Mouse (Mus musculus): ENCODE measurements around the gene Trim14. TPM values are rescaled to one million over a fixed set of nuclear protein-coding genes. Genes with fewer than 3 reads are reported as not detected.
A peak's percentile ranks its signal among the peaks of the same experiment; 100 is the strongest.
"Not testable (repeated sequence)": the region's sequence is repeated elsewhere in the genome, so short reads cannot be mapped to it uniquely, and the experiment has no call there.

Trim14 gene
- total RNA-seq (2021) = 1 to 10 TPM in 1 of 2 experiments, under 1 TPM in 1; 0.76 to 1.3 TPM

DNA sequence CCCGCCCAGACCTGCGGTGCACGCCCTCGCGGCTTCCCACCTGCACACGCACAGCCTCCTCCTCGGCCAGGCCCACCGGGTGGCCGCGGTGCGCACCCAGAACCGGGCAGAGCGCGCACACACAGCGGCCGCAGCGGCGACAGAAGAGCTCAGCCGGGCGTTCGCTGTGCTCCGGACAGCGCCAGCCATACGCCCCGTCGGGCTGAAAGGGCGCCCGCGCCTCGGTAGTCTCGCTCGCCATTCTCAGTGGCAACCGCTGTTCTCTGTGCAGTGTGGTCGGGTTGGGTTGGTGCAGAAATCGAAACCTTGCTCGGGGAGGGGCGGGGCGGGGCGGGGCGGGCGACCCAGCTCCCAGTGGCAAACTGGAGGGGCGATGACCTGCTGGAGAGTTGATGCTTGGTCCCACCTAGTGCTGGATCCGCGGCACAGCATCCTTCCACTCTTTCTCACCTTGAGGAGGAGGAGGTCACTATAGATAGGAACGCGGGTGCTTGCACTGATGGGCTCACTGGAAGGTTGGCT lies at the start of gene Trim14:
Trim14 (minus strand) TSS at position 302 of the 522 bp plus-strand sequence.
- DNase-seq = peak; percentile 39

DNA sequence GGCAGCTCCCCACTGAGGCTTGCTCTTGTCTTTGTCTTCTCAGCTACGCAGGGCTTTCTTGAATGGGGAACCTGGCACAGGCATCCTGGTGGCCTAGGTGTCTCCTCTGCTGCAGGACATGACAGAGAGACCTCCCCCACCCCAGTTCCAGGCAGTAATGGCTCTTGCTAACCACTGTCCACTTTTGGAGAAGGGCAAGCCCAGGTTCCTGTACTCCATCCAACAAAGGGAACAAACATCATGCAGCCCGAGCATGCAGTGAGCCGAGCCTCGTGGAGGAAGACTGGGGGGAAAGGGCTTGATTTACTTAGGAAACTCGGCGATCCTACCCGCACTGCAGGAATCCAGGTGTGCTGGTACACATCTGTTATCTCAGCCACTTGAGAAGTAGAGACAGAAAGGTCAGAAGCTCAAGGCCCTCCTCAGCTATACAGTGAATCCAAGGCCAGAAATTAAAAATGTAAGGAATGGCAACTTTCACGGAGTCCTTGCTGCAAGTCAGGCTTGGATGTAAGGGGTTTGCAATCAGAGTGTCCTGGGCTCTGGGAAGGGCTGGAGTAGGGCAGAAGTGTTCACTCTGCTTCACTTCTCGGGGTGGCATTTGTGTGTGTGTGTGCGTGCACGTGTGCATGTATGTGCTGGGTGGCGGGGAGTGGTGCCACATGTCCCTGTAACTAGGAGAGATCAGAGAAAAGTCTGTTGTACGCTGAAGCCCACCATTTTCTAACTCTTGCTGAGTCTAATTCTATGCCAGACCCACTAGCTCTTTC lies 49.3 kb upstream of the Trim14 start:
- peak; percentile 3 for DNase-seq

DNA sequence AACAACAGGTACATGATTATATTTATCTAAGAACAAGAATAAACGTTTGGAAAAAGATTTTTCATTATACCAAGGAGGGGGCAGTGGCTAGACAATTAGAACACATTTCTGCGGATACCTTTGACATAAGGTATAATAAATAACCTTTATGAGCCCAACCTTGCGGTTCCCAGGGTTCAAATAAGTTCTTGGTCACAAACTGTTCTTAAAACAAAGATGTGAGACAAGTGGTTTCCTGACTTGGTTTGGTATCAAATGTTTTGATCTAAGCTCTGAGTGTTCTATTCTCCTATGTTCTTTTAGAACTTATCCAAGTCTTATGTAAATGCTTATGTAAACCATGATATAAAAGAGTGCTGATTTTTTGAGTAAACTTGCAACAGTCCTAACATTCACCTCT lies 48.6 kb upstream of the Trim14 start:
- DNase-seq = not testable (repeated sequence)

DNA sequence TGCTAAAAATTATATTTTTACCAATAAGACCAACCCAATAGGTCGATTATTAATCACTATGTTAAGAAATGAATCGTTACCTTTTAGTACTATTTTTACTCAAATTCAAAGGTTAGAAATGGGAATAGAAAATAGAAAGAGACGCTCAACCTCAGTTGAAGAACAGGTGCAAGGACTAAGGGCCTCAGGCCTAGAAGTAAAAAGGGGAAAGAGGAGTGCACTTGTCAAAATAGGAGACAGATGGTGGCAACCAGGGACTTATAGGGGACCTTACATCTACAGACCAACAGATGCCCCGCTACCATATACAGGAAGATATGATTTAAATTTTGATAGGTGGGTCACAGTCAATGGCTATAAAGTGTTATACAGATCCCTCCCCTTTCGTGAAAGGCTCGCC lies 48.1 kb upstream of the Trim14 start:
- not testable (repeated sequence) for DNase-seq

DNA sequence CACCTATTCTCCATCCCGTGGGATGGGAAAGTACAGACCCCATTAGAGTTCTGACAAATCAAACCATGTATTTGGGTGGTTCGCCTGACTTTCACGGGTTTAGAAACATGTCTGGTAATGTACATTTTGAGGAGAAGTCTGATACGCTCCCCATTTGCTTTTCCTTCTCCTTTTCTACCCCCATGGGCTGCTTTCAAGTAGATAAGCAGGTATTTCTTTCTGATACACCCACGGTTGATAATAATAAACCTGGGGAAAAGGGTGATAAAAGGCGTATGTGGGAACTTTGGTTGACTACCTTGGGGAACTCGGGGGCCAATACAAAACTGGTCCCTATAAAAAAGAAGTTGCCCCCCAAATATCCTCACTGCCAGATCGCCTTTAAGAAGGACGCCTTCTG lies 46.1 kb upstream of the Trim14 start:
- DNase-seq = not testable (repeated sequence)

DNA sequence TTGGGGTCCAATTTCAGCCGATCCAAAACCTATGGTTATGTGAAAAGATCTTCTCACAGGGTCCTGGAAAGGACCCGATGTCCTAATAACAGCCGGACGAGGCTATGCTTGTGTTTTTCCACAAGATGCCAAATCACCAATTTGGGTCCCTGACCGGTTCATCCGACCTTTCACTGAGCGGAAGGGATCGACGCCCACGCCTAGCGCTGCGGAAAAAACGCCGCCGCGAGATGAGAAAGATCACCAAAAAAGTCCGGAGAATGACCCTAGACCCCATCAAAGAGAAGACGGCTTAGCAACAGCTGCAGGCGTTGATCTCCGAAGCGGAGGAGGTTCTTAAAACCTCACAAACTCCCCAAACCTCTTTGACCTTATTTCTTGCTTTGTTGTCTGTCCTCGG lies 45.6 kb upstream of the Trim14 start:
- not testable (repeated sequence) for DNase-seq

DNA sequence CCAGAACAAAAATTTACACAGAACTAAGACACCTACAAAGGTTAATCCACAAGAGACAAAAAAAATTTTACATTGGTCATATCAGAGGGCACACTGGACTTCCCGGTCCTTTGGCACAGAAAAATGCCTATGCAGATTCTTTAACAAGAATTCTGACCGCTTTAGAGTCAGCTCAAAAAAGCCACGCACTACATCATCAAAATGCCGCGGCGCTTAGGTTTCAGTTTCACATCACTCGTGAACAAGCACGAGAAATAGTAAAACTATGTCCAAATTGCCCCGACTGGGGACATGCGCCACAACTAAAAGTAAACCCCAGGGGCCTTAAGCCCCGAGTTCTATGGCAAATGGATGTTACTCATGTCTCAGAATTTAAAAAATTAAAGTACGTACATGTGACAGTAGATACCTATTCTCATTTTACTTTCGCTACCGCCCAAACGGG lies 44.9 kb upstream of the Trim14 start:
- peak; percentile 1 for DNase-seq

DNA sequence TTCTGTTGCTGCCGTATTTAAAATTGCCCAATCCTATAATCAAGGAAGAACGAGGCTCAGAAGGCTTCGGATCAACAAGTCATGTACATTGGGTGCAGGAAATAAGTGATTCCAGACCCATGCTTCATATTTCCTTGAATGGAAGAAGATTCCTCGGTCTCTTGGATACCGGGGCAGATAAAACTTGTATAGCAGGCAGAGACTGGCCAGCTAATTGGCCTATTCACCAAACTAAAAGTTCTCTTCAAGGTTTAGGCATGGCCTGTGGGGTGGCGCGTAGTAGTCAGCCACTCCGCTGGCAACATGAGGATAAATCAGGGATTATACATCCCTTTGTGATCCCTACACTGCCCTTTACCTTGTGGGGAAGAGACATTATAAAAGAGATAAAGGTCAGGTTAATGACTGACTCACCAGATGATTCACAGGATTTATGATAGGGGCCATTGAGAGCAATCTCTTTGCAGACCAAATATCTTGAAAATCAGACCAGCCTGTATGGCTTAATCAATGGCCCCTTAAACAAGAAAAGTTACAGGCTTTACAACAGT lies 42.9 kb upstream of the Trim14 start:
- not testable (repeated sequence) for DNase-seq

DNA sequence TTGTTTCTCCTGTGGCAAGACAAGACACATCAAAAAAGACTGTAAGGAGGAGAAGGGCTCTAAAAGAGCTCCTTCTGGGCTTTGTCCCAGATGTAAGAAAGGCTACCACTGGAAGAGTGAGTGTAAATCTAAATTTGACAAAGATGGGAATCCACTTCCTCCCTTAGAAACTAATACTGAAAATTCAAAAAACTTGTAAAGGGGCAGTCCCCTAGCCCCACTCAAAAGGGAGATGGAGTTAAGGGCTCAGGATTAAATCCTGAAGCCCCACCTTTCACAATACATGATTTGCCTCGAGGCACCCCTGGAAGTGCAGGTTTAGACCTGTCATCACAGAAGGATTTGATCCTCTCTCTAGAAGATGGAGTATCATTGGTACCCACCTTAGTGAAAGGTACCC lies 42.3 kb upstream of the Trim14 start:
- peak; percentile 1 for DNase-seq

DNA sequence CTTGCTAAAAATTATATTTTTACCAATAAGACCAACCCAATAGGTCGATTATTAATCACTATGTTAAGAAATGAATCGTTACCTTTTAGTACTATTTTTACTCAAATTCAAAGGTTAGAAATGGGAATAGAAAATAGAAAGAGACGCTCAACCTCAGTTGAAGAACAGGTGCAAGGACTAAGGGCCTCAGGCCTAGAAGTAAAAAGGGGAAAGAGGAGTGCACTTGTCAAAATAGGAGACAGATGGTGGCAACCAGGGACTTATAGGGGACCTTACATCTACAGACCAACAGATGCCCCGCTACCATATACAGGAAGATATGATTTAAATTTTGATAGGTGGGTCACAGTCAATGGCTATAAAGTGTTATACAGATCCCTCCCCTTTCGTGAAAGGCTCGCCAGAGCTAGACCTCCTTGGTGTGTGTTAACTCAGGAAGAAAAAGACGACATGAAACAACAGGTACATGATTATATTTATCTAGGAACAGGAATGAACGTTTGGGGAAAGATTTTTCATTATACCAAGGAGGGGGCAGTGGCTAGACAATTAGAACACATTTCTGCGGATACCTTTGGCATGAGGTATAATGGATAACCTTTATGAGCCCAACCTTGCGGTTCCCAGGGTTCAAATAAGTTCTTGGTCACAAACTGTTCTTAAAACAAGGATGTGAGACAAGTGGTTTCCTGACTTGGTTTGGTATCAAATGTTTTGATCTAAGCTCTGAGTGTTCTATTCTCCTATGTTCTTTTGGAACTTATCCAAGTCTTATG lies 39.8 kb upstream of the Trim14 start:
- not testable (repeated sequence) for DNase-seq

DNA sequence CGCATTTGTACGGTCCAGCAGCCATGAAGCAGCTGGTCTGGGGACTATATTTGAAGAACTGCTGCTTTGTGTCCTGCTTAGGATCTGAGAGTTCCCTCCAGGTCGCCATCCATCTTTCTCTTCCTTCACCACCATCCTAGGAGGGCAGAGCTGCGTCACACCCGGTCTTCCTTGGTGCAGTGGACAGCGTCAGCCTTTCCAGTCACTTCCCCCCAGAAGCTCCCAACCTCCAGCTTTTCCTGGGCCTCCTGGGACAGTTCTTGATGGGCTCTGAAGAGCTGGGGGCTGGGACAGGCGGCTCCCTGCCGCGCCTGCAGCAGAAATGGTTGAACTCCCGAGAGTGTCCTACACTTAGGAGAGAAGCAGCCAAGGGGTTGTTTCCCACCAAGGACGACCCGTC lies 38.9 kb upstream of the Trim14 start:
- DNase-seq = peak; percentile 3

DNA sequence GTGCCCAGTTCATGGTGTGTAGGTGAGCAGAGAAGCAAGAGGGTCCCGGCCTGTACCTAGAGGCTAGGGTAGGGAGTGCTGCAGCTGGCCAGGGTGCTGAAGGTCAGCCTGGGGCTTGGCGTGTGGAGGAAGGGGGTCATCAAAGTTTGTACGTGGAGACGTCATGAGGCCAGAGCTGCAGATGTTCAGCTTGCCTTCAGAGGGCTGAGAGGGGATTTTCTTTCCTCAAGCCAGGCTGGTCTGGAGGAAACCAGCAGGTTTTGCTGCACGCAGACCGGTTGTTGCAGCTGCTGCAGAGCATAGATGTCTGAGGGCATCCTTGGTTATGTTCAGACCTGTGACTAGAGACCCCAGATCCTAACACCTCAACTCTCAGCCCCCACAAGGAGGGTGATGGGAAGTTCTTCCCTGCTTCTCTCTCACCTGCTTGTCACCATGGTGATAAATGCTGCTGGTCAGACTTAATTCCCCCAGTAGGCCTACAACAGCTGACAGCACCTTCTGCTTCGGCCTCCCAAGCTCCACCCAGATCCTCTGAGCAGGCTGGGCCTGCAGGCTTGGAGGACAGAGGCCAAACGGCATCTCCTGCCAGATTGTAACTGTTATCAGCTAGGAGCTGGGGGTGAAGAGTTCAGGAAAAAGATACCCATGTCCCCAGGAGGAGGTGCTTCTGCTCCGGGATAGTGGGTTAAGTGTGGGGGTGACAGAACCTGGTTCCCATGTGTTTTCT lies 38.2 kb upstream of the Trim14 start:
- DNase-seq = peak; percentile 12

DNA sequence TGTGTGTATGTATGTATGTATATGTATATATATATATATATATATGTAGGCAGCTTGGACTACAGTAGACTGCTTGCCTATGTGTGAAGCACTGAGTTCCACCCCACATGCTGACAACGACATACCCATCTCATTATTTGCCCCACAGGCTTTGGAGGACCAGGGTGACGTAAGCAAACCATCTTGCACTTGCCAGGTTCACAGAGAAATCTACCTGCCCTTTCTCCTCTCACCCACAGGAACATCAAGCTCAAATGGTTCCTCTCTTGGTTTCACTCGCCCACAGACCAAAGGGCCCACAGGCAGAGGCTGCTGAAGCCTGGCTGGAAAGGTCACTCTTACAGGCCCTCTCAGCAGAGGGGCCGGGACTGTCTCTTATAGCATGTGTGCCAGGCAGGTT lies 36.7 kb upstream of the Trim14 start:
- no peak for DNase-seq

DNA sequence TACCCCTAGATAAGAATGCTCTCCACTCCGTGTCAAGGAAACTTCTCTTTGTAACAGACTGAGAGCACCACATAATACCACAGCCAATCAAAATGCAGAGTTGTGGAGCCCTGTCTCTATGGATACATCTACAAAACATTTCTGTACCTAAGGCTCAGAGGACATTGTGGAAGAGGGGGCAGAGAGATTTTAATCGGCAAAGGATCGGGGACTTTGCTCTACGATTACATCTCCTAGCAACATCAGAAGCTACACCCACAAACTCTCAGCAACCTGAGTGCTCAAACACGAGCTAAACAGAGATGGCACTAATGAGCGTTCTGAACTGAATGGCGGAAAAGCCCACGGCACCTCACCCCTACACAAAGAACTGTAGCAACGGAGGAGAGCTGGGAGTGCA lies 35.8 kb upstream of the Trim14 start:
- peak; percentile 1 for DNase-seq

DNA sequence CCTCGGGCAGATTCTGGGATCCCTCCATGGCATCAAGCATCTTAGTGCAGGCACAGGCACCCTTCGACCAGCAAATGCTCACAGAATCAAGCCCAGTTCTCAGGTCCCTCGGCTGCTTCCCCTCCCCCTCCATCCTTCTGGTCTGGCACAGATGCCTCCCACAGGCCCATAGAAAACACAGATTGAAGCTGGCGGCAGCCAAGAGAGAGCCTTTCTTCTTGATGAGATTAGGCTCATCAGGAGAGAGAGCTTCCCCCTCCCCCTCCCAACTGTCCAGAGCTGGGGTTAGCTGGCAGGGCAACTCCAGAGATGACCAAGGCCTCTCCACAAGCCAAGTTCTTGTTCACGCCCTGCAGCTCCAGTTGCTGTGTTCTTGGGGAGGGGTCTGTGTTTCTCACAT lies 33.7 kb upstream of the Trim14 start:
- DNase-seq = no peak

DNA sequence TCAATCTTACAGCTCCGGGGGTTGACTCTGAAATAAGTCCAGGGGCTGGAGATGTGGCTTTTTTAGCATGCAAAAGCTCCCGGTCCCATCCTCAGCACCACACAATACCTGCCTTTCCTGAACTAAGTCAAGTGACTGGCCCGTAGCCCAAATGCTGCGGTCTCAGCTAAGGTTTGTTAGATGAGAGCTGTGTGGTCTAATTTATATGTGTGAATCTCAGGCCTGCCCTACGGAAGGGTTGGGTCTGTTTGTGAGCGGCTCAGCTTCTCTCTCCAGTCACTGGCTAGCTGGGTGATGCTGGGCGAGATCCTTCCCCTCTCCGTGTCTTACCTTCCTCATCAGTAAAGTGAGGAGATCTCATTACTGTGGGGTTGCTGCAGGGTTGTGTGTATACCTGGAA lies 32.2 kb upstream of the Trim14 start:
- DNase-seq = peak; percentile 2

DNA sequence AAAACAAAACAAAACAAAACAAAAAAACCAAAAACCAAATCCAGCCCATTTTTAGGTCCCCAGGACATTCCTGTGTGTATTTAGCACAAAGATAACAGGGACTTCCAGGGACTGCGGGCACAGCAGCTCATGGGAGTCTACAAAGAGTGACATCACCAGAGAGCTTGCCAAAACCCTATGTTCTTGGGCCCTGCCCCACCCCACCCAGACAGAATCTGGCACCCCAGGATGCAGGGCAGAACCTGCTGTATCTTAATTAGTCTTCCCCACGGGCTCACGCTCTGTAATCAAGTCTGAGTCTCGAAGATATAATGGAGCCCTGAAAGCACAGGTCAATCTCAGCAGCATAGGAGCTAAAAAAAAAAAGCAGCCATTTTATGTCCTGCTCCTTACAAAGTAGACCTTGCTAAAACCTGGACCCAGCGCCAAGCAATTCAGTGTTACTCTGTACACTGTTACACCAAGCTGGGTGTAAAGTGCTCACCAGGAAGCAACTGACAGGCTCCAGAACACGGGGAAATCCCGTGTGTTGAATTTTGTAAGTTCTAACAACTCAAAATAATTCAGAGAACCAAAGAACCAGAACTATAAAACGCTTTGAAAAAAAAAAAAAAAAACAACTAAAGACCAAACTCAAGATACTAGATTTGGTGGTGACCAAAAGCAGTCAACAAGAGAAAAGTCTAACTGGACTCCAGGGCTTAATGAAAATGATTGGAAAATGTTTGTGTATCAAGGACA lies 31.2 kb upstream of the Trim14 start:
- DNase-seq = peak; percentile 3

DNA sequence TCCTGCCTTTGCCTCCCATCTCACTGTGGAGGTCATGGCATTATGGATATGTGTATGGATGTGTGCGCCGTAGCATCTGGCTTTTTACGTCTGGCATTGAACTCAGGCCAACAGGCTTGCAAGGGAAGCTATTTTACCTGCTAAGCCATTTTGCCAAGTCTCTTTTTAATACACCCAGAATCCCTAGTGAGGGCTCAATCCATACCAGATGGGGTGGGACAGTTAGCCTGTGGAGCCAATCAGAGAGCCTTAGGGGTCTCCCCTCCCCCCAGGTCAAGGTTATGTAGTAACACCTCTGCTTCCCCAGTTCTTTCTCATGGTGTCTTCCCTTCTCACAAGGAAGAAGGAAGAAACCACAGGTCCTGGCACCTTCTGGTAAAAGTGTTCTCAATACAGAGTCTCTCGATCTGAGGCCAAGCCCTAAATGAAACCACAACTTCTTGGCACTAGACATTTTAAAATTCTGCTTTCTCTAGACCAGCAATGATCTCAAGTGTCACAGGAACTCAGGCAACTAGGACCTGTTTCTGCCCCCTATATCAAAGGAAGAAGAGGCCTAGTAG lies 29.5 kb upstream of the Trim14 start:
- DNase-seq = peak; percentile 1

DNA sequence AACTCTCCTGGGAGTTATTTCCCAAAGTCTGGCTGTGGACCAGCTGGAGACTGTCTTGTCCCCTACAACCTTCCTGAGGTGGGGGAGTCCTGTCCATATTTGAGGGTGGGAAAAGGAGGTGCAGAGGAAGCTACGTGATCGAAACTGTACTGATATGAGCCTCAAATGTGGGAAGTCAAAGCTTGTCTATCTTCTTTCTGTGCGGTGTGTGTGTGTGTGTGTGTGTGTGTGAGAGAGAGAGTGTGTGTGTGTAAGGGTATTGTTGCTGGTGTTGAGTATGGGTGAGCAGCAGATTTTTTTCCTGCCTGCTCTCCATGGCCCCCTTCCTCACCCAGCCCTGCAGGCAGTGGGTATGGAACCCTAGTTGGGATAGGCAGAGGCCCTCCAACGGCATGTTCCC lies 28.3 kb upstream of the Trim14 start:
- no peak for DNase-seq

DNA sequence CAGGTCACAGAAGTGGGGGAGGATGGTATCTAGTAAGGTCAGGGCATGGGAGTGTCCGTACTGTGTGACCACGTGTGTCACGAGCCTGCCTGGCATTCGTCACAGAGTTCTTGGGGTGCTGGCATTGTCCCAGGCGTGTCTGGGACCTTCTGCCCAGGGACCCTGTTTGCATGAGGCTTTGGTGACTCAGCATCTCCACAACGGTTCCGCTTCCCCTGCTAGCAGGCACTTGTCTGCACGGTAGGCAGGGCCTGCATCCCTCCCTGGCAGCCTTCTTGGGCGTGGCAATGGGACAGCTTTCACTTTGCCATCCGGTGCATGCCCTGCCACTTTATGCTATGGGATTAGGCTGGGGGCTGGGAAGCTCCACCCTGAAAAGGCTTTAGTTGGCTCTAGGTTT lies 27.9 kb upstream of the Trim14 start:
- DNase-seq = peak; percentile 25

DNA sequence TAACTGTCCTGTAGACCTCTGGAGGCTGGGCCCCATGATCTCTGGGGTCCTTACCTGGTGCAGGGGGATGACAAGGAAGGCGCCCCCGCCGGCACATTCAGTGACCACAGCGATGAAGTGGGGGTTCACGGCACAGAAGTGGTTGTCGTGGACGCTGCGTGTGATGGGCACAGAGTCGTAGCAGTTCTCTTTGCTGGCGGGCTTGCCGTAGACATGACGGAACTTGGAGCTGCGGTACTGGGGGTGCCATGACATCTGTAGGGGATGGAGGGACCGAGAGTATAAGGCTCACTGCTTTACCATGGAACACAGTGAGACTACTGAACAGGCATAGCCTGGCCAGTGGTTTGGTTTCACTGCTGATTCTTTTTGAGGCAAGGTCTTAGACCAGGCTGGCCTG lies 26.9 kb upstream of the Trim14 start:
- peak; percentile 3 for DNase-seq
